Mouse (Mus musculus): Measurements from ENCODE around the gene Elovl6.

The Elovl6 gene

GRCm38 (mm10) chr3:129532180-129532864, at the start of gene Elovl6:
Elovl6 (plus strand) TSS chr3:129532355.
- DNase-seq, result peak; percentile 65

- no peak for DNase-seq
These were observed 43.4 kb upstream of the Elovl6 start for GRCm38 (mm10) chr3:129488774-129489173.

- DNase-seq, result peak in 1 of 2 experiments; percentile 16
These were observed 38.0 kb upstream of the Elovl6 start for GRCm38 (mm10) chr3:129494123-129494522.

- no peak for DNase-seq
These were observed 37.4 kb upstream of the Elovl6 start for GRCm38 (mm10) chr3:129494731-129495130.

- no peak for DNase-seq
These were observed 28.4 kb upstream of the Elovl6 start for GRCm38 (mm10) chr3:129503781-129504180.

GRCm38 (mm10) chr3:129504928-129505327, 27.2 kb upstream of the Elovl6 start:
- DNase-seq, result no peak

- no peak for DNase-seq
These were observed 24.4 kb upstream of the Elovl6 start for GRCm38 (mm10) chr3:129507736-129508135.

- no peak for DNase-seq
These were observed 23.6 kb upstream of the Elovl6 start for GRCm38 (mm10) chr3:129508571-129508970.

GRCm38 (mm10) chr3:129509725-129510124, 22.4 kb upstream of the Elovl6 start:
- peak; percentile 27 to 34 for DNase-seq

- DNase-seq, result no peak
These were observed 16.2 kb upstream of the Elovl6 start for GRCm38 (mm10) chr3:129515863-129516436.

GRCm38 (mm10) chr3:129520499-129520898, 11.7 kb upstream of the Elovl6 start:
- DNase-seq, result peak in 1 of 2 experiments; percentile 12

GRCm38 (mm10) chr3:129523456-129524143, 8.6 kb upstream of the Elovl6 start:
- no peak for DNase-seq

- no peak for DNase-seq
These were observed 5.1 kb upstream of the Elovl6 start for GRCm38 (mm10) chr3:129527046-129527445.

GRCm38 (mm10) chr3:129529311-129529710, 2.8 kb upstream of the Elovl6 start:
- no peak for DNase-seq

- DNase-seq, result no peak
These were observed 1.7 kb upstream of the Elovl6 start for GRCm38 (mm10) chr3:129530461-129530860.

GRCm38 (mm10) chr3:129532865-129533742, 949 bp downstream of the Elovl6 start:
- DNase-seq, result peak in 1 of 2 experiments; percentile 23

- peak; percentile 78 to 80 for DNase-seq
These were observed 1.8 kb downstream of the Elovl6 start for GRCm38 (mm10) chr3:129533743-129534530.

GRCm38 (mm10) chr3:129535444-129535843, 3.3 kb downstream of the Elovl6 start:
- DNase-seq, result no peak

GRCm38 (mm10) chr3:129536109-129536508, 4.0 kb downstream of the Elovl6 start:
- DNase-seq, result peak; percentile 85 to 89

GRCm38 (mm10) chr3:129537954-129538353, 5.8 kb downstream of the Elovl6 start:
- no peak for DNase-seq

GRCm38 (mm10) chr3:129540882-129541281, 8.7 kb downstream of the Elovl6 start:
- no peak for DNase-seq

- no peak for DNase-seq
These were observed 9.3 kb downstream of the Elovl6 start for GRCm38 (mm10) chr3:129541456-129541855.
